Mouse (Mus musculus): ENCODE data around the gene Rdh19. TPM values are rescaled to one million over a fixed set of nuclear protein-coding genes. Genes with fewer than 3 reads are reported as not detected.
"Not testable (repeated sequence)": the region's sequence is repeated elsewhere in the genome, so short reads cannot be mapped to it uniquely, and the experiment has no call there.

Rdh19 gene
- polyA plus RNA-seq (2016; fragmentation: Nextera tagmentation; extraction: Ambion mirVana), result not detected in 2 replicates

- WGBS, result 79% methylated on average over 1 of the region's 1 CpGs
- Histone ChIP-seq H3K9ac (no peak within 1 kb of the TSS), H3K27ac (no peak within 1 kb of the TSS), H3K4me1 (no peaks in the 10 kb centered on the region), H3K4me2 (replicated peaks) (no peak within 1 kb of the TSS), H3K27me3 (no peaks in the 10 kb centered on the region), H3K9me3 (no peaks in the 10 kb centered on the region), H3K4me3 (no peak within 1 kb of the TSS), H3K36me3 (no peaks in the 10 kb centered on the region)
- no peak for ATAC-seq (ENCODE audit: insufficient number of reproducible peaks, insufficient read depth, low FRiP score, low TSS enrichment)
These were observed at the start of gene Rdh19 for GRCm38 (mm10) chr10:127849628-127850027. Gene Rdh19 (plus strand): TSS chr10:127849928.

- ATAC-seq (ENCODE audit: insufficient number of reproducible peaks, insufficient read depth, low FRiP score, low TSS enrichment), result no peak
- Histone ChIP-seq H3K27ac (no peak within 1 kb of the TSS), H3K9me3 (no peaks in the 10 kb centered on the region; the same call in 1 of the 2 replicates), H3K4me1 (no peaks in the 10 kb centered on the region), H3K4me2 (replicated peaks) (no peak within 1 kb of the TSS), H3K27me3 (no peaks in the 10 kb centered on the region), H3K9ac (no peak within 1 kb of the TSS), H3K4me3 (no peak within 1 kb of the TSS), H3K36me3 (no peaks in the 10 kb centered on the region)
- 88% methylated on average over 6 of the region's 6 CpGs for WGBS
These were observed 48.8 kb upstream of the Rdh19 start, which contains the start of gene Rdh16 for GRCm38 (mm10) chr10:127800891-127801290. Gene Rdh16 (plus strand): TSS chr10:127801152.

GRCm38 (mm10) chr10:127801612-127802011 is 48.1 kb upstream of the Rdh19 start:
- Histone ChIP-seq H3K4me3 (no peak overlapping the region), H3K27me3 (no peaks in the 10 kb centered on the region), H3K27ac (no peak overlapping the region), H3K9ac (no peak overlapping the region), H3K9me3 (no peaks in the 10 kb centered on the region; the same call in 1 of the 2 replicates), H3K4me1 (no peaks in the 10 kb centered on the region), H3K4me2 (replicated peaks) (no peak overlapping the region), H3K36me3 (no peaks in the 10 kb centered on the region)
- 84% methylated on average over 2 of the region's 2 CpGs for WGBS
- no peak for ATAC-seq (ENCODE audit: insufficient number of reproducible peaks, insufficient read depth, low FRiP score, low TSS enrichment)

- Histone ChIP-seq H3K36me3 (no peaks in the 10 kb centered on the region), H3K27me3 (no peaks in the 10 kb centered on the region), H3K4me3 (no peak overlapping the region), H3K9ac (no peak overlapping the region), H3K9me3 (no peaks in the 10 kb centered on the region), H3K27ac (no peak overlapping the region), H3K4me2 (replicated peaks) (no peak overlapping the region), H3K4me1 (no peaks in the 10 kb centered on the region)
- 79% methylated on average over 5 of the region's 5 CpGs for WGBS
- no peak for ATAC-seq (ENCODE audit: insufficient number of reproducible peaks, insufficient read depth, low FRiP score, low TSS enrichment)
These were observed 47.5 kb upstream of the Rdh19 start for GRCm38 (mm10) chr10:127802236-127802635.

GRCm38 (mm10) chr10:127804416-127804815 is 45.3 kb upstream of the Rdh19 start:
- Histone ChIP-seq H3K9me3 (no peaks in the 10 kb centered on the region), H3K27me3 (no peaks in the 10 kb centered on the region), H3K9ac (no peak overlapping the region), H3K4me1 (no peaks in the 10 kb centered on the region), H3K4me2 (replicated peaks) (no peak overlapping the region), H3K27ac (no peak overlapping the region), H3K36me3 (no peaks in the 10 kb centered on the region), H3K4me3 (no peak overlapping the region)
- 65% methylated on average over 7 of the region's 7 CpGs for WGBS
- ATAC-seq (ENCODE audit: insufficient number of reproducible peaks, insufficient read depth, low FRiP score, low TSS enrichment), result no peak

GRCm38 (mm10) chr10:127815888-127816287 is 33.8 kb upstream of the Rdh19 start:
- H3K4me1 ChIP-seq, result no peaks in the 10 kb centered on the region
- H3K4me3 ChIP-seq, result no peak overlapping the region
- no peak overlapping the region for H3K9ac ChIP-seq
- no peak overlapping the region for H3K4me2 ChIP-seq (replicated peaks)
- no peaks in the 10 kb centered on the region for H3K36me3 ChIP-seq
- no peak overlapping the region for H3K27ac ChIP-seq
- ATAC-seq (ENCODE audit: insufficient number of reproducible peaks, insufficient read depth, low FRiP score, low TSS enrichment), result no peak
- H3K27me3 ChIP-seq, result no peaks in the 10 kb centered on the region
- H3K9me3 ChIP-seq, result no peaks in the 10 kb centered on the region

GRCm38 (mm10) chr10:127817268-127817910 is 32.3 kb upstream of the Rdh19 start:
- not testable (repeated sequence) for H3K9me3 ChIP-seq; H3K4me2 ChIP-seq (replicated peaks); H3K27me3 ChIP-seq; ATAC-seq (ENCODE audit: insufficient number of reproducible peaks, insufficient read depth, low FRiP score, low TSS enrichment); H3K4me1 ChIP-seq; H3K4me3 ChIP-seq; H3K9ac ChIP-seq; H3K27ac ChIP-seq; H3K36me3 ChIP-seq
- 69% methylated on average over 4 of the region's 4 CpGs for WGBS

- not testable (repeated sequence) for H3K27ac ChIP-seq; H3K36me3 ChIP-seq; H3K4me3 ChIP-seq; H3K4me1 ChIP-seq; H3K9me3 ChIP-seq; H3K27me3 ChIP-seq; ATAC-seq (ENCODE audit: insufficient number of reproducible peaks, insufficient read depth, low FRiP score, low TSS enrichment); H3K9ac ChIP-seq; H3K4me2 ChIP-seq (replicated peaks)
- 88% methylated on average over 2 of the region's 2 CpGs for whole genome bisulfite sequencing
These were observed 27.9 kb upstream of the Rdh19 start for GRCm38 (mm10) chr10:127821806-127822205.

- no peak overlapping the region for H3K4me3 ChIP-seq
- no peak overlapping the region for H3K4me2 ChIP-seq (replicated peaks)
- H3K4me1 ChIP-seq, result no peaks in the 10 kb centered on the region
- no peaks in the 10 kb centered on the region for H3K27me3 ChIP-seq
- H3K27ac ChIP-seq, result no peak overlapping the region
- no peaks in the 10 kb centered on the region for H3K36me3 ChIP-seq
- no peak for ATAC-seq (ENCODE audit: insufficient number of reproducible peaks, insufficient read depth, low FRiP score, low TSS enrichment)
- no peaks in the 10 kb centered on the region for H3K9me3 ChIP-seq
- no peak overlapping the region for H3K9ac ChIP-seq
- WGBS, result 80% methylated on average over 6 of the region's 6 CpGs
These were observed 24.3 kb upstream of the Rdh19 start for GRCm38 (mm10) chr10:127825386-127825785.

GRCm38 (mm10) chr10:127829121-127829520 is 20.6 kb upstream of the Rdh19 start:
- H3K9me3 ChIP-seq, result no peaks in the 10 kb centered on the region
- no peaks in the 10 kb centered on the region for H3K4me1 ChIP-seq
- H3K27me3 ChIP-seq, result no peaks in the 10 kb centered on the region
- WGBS, result 63% methylated on average over 3 of the region's 3 CpGs
- no peaks in the 10 kb centered on the region for H3K36me3 ChIP-seq
- no peak overlapping the region for H3K4me2 ChIP-seq (replicated peaks)
- no peak overlapping the region for H3K27ac ChIP-seq
- ATAC-seq (ENCODE audit: insufficient number of reproducible peaks, insufficient read depth, low FRiP score, low TSS enrichment), result no peak
- H3K4me3 ChIP-seq, result no peak overlapping the region
- no peak overlapping the region for H3K9ac ChIP-seq

GRCm38 (mm10) chr10:127834186-127834585 is 15.5 kb upstream of the Rdh19 start:
- H3K4me3 ChIP-seq; H3K4me1 ChIP-seq; H3K36me3 ChIP-seq; H3K27ac ChIP-seq; H3K4me2 ChIP-seq (replicated peaks); ATAC-seq (ENCODE audit: insufficient number of reproducible peaks, insufficient read depth, low FRiP score, low TSS enrichment); H3K9me3 ChIP-seq; H3K27me3 ChIP-seq; H3K9ac ChIP-seq: not testable (repeated sequence)
- WGBS, result 91% methylated on average over 1 of the region's 1 CpGs

GRCm38 (mm10) chr10:127835292-127835691 is 14.4 kb upstream of the Rdh19 start:
- no peaks in the 10 kb centered on the region for H3K9me3 ChIP-seq
- WGBS, result 83% methylated on average over 5 of the region's 5 CpGs
- no peak for ATAC-seq (ENCODE audit: insufficient number of reproducible peaks, insufficient read depth, low FRiP score, low TSS enrichment)
- H3K4me2 ChIP-seq (replicated peaks), result no peak overlapping the region
- H3K9ac ChIP-seq, result no peak overlapping the region
- H3K27ac ChIP-seq, result no peak overlapping the region
- H3K36me3 ChIP-seq, result no peaks in the 10 kb centered on the region
- no peak overlapping the region for H3K4me3 ChIP-seq
- no peaks in the 10 kb centered on the region for H3K4me1 ChIP-seq
- H3K27me3 ChIP-seq, result no peaks in the 10 kb centered on the region
